Mouse (Mus musculus) layer of hippocampus, adult 9-10 months (tissue): ENCODE data around the gene Gm20696.

Experiments used
- DNase-seq: peaks from one replicate; pipeline ENCODE4 v3.0.0; 2022; ENCODE audit warnings: low spot score

The Gm20696 gene

DNA sequence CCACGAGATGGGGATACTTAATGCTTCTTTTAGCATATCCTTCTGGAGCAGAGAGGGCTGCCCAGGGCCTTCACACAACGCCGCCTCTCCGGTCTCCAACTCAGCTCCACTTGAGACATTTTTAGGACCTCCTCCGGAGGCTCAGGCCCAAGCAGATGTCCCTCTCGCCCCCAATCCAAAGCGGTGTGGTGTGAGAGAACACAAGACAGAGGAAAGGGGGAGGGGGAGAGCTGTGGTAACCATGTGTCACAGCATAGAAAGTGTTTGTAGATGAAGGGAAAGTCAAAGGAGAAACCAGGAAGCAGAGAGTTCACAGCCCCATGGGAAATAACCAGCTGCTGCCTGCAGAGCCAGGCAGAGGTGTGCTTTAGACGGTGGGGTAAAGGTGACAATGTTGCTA, 99.7 kb downstream of the Gm20696 start:
- DNase-seq, result no peak

GRCm38 (mm10) chr6:99564766-99565165, 101.8 kb downstream of the Gm20696 start:
- DNase-seq, result no peak

DNA sequence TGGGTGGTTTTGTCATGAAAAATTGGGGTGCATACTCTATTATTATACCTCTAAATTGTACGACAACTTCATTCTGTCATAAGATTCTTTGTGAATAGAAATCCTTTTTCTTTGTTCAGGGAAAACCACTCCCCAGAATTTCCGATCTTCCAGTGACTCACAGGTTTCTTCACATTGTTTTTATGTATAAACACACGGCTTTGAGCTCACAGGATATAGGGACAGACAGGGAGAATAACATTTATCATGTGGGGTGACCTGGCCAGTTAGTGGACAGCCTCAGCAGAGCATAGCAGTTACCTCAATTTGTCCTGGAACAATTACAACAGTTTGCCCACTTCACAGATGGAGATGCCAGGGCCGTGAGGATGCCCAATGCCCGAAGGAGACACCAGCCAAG, 109.6 kb downstream of the Gm20696 start:
- DNase-seq, result no peak

DNA sequence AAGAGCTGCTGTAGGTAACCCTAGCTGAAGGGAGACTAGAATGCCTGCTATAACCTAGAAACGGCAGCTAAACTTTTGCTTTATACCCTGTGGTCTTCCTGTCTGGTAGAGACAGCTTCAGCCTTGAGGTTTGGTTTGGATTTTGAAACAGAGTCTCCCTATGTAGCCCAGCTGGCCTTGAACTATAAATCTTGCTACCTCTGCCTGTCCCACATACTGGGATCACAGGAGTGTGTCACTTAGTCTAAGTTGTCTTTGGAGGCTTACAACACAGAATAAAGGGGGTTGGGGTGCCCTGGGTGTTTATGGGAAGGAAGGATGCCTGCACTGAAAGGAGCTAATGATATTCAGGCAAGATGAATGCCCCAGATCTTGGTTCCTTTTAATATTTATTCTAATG, 113.8 kb downstream of the Gm20696 start:
- DNase-seq, result no peak

DNA sequence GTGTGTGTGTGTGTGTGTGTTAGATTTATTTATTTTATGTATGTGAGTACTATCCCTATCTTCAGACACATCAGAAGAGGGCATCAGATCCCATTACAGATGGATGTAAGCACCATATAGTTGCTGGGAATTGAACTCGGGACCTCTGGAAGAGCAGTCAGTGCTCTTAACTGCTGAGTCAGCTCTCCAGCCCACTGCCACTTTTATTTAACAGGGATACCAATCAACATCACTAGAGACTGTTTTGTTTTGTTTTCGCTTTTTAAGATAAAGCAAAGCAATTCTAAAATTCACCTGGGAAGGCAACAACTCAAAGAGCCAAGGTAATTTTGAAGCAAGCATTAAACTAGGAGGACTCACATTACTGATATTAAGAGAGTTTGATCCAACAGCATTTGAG, 120.2 kb downstream of the Gm20696 start:
- DNase-seq, result no peak

GRCm38 (mm10) chr6:99545437-99545836, 121.2 kb downstream of the Gm20696 start:
- no peak for DNase-seq

GRCm38 (mm10) chr6:99541105-99541504, 125.5 kb downstream of the Gm20696 start:
- no peak for DNase-seq

DNA sequence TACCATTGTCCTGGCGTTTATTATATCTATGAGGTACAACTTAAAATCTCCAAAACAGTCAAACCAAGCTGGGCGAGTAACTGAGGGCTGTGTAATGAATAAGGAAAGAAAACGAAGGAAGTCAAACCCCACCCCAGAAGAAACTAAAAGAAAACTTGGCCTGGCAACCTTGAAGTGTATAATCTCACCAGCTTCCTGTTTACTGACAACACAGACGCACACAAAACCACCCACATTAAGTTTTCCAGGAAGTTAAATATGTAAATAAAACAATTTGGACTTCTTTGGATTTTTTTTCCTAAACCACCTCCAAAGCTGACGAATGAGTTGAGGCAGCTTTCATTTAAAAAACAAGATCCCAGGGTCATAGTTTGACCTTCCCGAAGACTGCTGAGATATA, 125.9 kb downstream of the Gm20696 start:
- no peak for DNase-seq

GRCm38 (mm10) chr6:99540146-99540545, 126.5 kb downstream of the Gm20696 start:
- no peak for DNase-seq

- no peak for DNase-seq
Observed at GRCm38 (mm10) chr6:99538194-99538941, 128.2 kb downstream of the Gm20696 start.

DNA sequence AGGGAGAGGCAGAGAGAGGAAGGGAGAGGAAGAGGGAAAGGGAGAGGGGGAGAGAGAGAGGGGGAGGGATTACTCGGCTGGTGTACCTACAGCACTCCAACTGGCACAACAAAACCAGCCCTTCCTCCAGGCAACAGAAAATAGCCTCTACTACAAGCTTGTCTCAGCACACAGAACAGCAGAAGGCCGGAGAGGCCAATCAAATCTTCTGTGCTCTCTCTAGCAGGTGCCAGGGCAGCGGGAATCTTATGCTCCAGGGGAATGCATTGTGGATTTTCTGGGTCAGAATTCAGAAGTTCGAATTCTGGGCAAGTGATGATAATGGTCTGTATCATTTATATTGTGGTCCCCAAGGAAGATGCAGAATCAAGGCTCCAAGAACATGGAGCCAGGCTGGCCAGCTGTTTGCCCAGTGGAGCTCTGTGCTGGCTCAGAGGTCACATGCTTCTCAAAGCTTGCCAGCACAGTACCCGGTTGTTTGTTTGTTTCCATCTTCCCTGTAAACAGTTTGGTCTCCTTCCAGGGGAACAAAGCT, 132.3 kb downstream of the Gm20696 start:
- no peak for DNase-seq

DNA sequence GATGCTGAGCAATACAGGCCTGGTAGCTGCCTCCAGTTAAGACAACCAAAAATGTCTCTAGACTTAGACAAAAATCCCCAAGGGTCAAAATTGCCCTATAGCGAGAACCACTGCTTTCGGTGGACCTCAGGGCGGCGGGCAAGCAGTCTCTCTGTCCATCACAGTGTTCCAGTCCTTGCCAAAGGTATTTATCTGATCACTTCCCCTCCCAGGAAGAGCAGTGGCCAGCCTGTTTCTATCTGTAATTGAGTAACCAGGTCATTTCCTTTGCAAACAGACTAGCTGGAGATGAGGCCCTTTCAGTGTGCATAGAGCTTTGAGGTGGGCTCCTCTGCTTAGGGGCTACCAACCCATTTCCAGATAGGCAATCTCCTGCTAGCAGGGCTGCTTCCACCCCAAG, 134.1 kb downstream of the Gm20696 start:
- DNase-seq, result no peak

DNA sequence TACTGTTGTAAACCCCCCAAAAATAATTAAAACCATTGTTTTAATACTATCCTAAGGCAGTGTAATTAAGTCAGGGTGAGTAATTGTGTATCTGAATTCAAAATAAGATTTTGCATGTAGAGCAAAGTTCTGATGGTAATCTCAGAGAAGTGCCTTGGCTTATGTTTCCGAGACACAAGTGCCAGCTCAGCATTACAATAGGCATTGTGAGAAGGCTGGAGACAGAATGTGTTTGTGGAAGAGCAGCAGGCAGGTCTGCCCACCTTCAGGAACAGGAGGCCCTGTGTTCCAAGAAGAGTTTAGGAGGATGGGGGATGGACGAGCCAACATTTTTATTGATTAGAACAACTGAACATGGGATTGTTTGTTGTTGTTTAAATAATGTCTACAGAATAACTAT, 137.6 kb downstream of the Gm20696 start:
- DNase-seq, result no peak

DNA sequence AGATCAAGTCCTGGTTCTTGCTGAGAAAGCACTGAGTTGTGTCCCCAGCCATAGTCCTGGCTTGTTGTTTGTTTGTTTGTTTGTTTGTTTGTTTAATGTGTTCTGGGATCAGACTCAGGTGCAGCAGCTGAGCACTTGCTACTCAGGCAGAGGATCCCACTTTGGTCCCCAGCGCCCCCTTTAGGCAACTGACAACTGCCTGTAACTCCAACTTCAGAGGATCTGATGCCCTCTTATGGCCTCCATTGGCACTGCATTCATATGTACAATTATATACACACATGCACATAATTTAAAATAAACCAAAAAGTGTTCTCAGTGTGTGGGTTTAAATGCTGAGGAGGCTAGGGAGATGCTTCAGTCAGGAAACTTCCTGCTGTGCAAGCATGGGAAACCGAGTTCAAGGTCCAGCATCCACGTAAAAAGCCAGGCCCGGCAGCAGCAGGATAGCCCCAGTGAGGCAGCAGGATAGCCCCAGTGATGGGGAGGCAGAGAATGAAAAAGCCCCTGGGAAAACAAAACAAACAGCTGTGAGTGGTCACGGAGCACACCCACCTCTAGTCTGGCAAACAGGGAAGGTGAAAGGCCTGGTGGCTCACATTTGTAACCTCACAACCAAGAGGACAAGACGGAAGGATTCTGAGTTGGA, 139.0 kb downstream of the Gm20696 start:
- no peak for DNase-seq

DNA sequence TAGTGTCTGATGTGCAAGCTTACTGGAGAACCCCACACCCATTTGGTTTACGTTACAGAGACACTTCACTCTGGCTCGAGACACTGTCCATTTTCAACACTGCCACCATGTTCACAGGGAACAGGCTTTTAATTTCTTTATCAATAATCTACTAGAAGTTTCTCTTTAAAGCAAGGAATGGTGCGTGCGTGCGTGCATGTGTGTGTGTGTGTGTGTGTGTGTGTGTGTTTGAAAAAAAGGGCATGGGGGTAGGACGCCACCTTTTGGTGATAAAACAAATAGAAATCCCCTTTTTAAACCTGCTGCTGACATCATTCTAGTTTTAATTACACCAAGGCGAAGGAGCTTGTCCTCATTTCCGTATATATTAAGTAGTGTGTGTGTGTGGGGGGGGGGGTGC, 141.2 kb downstream of the Gm20696 start:
- DNase-seq, result no peak

- no peak for DNase-seq
Observed at GRCm38 (mm10) chr6:99523679-99524370, 142.8 kb downstream of the Gm20696 start.

- DNase-seq, result no peak
Observed at GRCm38 (mm10) chr6:99523109-99523632, 143.4 kb downstream of the Gm20696 start.

GRCm38 (mm10) chr6:99522359-99523108, 144.1 kb downstream of the Gm20696 start, which contains the start of gene Foxp1:
TSS of gene Foxp1 (minus strand) at chr6:99522721.
- DNase-seq, result peak; percentile 78

- DNase-seq, result no peak
Observed at GRCm38 (mm10) chr6:99521641-99522358, 144.8 kb downstream of the Gm20696 start.

DNA sequence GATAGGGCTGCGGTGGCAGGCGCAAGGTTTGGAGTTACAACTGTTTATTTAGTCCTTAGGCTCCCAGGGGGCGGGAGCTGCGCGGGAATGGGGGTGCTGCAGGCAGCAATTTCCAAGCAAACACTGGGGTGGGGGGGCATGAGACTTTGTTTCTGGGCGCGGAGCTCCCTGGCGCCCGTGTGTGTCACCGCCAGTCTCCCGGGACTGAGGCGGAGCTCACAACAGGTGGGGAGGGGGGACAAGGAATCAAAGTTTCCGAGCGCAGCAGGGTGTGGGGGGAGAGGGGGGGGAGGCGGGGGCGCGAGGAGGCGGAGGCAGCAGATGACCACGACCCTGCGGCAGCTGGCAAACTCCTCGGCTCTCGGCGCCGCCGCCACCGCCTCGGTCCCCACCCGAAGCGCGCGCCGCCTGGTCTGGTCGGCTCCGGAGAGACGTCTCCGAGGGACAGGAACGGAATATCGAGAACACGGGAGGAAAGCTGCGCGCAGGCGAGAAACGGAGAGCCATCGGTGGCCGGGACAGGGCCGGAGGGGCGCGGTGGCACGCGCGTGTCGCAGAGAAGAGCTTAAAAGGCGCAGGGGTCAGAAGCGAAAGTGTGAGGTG, 145.5 kb downstream of the Gm20696 start:
- no peak for DNase-seq

GRCm38 (mm10) chr6:99520676-99521037, 145.9 kb downstream of the Gm20696 start:
- no peak for DNase-seq
